Mouse (Mus musculus) cerebellum, postnatal 36 days (tissue): Measurements from ENCODE around the gene Ppp1r18.

Experiments
- DNase-seq, 2 experiments: peaks; one replicate each; pipeline ENCODE4 v3.0.0; 2021 to 2022; ENCODE audit warnings: mixed read lengths in 2 of 2

Gene Ppp1r18

GRCm38 (mm10) chr17:35915538-35916296 is 50.3 kb downstream of the Ppp1r18 start:
- no peak for DNase-seq

- peak; percentile 98 to 99 for DNase-seq
Observed at GRCm38 (mm10) chr17:35916297-35917142, 51.1 kb downstream of the Ppp1r18 start, which contains the start of the genes Mrps18b and Ppp1r10. Gene Mrps18b (minus strand): TSS chr17:35916389. Gene Ppp1r10 (plus strand): TSS chr17:35916434.

DNA sequence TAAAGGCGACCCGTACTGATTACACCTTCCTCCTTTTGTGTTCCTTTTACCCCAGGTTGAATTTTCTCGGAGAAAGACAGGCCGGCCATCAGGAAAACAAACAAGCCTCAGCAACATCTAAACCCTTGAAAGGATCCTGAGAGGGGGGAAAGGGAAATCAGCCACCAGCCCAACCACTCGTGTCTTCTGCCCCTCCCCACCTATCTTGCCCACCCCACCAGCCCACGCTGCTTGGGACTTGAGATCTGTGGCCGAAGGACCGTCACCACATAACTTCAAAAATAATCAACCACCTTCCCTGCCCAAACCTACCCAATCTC is 51.7 kb downstream of the Ppp1r18 start:
- peak in 1 of 2 experiments; percentile 31 for DNase-seq

- DNase-seq: peak; percentile 59 to 69
Observed at GRCm38 (mm10) chr17:35917463-35918251, 52.3 kb downstream of the Ppp1r18 start.

DNA sequence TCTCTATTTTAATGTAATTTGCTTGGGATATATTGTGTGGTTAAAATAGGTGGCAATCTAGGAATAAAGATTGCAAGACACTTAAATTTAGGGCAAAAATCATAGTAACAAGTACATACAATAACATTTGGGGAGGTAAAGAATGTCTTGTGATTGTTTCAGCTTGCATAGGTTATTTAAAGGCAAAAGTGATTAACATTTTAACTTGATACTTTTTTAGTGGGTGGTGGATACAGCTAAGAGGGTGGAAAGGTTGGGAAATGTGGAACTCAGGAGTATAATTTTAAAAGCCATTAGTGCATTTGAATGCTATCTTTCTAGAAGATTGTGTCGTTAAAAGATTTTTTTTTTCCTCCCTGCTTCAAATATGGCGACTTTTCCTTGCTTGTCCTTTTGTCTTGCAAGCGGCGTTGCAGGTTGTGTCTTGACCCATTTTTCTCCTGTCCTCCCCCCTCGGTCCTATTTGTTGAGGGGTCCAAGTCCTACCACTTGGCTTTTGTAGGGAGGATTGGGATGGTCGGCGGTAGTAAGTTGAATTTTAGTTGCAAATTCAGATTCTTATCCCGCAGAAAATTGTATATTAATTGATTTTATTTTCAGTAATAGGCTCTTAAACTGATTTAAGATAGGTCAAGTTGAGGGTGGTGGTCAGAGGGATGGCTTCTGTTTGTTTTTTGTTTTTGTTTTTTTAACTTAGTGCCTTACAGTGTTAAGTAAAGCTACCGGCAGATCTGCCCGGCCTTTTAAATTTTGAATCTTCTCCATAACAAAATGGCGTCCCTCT is 53.1 kb downstream of the Ppp1r18 start:
- peak; percentile 40 to 59 for DNase-seq

DNA sequence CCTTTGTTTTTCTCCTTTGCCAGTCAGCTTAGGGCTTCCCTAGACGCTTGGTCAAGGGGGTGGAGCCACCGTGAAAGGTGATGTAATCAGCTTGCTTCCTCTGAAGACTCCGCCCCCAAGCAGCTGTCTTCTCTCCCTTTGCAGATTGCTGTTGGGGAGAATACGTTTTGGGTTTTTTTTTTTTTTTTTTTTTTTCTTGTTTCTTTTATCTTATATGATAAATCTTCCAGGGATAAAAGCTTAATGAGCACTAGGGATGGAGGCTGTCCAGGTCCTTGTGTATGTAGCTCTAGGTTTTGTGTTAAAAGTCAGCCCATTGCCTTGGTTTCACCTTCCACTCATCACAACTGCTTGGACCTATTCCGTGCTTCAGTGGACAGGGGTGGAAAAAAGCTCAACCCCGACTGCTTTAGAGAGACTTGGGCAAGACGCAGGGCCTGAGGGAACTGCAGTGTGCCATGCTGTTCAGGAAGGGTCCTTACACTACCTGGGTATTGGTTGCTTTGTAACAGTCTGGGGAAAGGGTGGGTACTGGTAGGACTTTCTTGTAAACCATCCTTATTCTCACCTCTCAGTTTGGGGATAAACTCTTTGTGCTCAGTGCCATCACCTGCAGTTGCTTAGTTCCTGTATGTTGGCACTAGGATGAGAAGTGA is 53.8 kb downstream of the Ppp1r18 start:
- DNase-seq: peak; percentile 92 to 94

DNA sequence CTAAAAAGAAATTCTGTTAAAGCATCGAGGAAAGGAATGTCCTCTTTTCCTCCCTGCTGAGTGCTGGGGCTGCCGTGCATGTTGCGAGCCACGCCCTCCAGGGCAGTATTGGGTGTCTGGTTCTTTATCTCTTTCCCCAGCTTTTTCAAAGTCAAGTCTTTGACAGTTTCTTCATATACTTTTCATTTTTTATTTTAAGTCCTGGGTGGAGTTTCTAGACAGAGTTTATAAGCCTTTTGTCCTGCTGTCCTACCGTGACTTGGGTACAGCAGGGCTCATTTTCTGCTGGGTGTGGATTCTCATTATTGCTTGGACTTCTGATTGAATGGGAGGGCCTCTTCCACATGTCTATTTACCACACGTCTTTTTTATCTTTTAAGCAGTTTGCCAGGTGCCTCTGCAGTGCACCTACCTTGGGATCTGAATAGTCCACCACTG is 54.5 kb downstream of the Ppp1r18 start:
- DNase-seq: no peak

GRCm38 (mm10) chr17:35920384-35920783 is 55.0 kb downstream of the Ppp1r18 start:
- DNase-seq: no peak

DNA sequence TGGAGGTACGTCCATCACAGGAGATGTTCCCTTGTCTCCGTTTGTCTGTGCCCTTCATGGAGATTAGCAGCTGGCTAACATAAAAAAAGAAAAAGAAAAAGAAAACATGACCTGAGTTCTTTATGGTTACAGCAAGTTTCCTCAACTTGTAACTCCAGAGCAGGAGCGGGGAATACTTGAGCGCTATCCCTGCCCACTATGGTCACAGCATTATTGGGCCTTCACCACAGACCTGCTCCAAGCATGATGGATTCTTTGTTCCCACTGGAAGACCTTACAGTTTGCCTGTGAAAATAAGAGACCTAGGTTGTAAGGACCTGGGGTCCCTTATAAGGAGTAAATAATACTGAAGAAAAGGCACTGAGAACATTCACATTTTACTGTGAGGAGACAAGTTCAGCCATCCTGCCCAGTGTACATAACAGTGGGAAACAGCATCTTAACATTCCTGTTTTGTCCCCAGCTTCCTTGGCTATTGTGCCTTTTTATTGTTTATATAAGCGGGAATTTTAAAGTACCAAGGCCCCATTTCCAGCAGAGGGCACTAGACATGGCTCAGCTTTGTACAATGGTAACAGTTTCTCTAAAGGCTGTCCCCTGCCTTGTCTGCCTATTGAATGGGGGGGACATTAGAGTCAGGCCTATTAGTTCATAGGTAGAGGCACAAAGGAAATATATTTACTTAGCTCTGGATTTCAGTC is 55.6 kb downstream of the Ppp1r18 start:
- DNase-seq: no peak

GRCm38 (mm10) chr17:35921710-35922109 is 56.3 kb downstream of the Ppp1r18 start:
- no peak for DNase-seq

- no peak for DNase-seq
Observed at GRCm38 (mm10) chr17:35922566-35922965, 57.2 kb downstream of the Ppp1r18 start.

DNA sequence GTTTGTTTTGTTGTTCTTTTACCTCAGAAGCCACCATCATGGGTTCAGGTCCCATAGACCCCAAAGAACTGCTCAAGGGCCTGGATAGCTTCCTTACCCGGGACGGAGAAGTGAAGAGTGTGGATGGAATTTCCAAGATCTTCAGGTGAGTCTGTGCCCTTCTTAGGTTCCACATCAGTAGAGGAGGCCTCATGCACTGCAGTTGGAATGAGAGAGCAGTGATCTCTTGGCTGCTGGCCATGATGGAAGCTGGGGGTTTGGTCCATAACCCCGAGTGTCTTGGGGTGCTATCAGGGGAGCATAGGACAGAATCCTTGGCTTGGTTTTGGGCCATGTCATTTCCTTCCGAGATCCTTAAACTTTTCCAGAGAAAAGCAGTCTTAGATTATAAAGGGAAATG is 57.9 kb downstream of the Ppp1r18 start:
- no peak for DNase-seq
